Mouse (Mus musculus) MEL-GATA-1-ER (cell line): ENCODE measurements at regions not wholly inside any gene's neighbourhood (a gene's known extent, or its start where the extent isn't known, plus 50 kb on each side); places are given as distances from the start of the nearest gene placed in this dataset.

Experiments used
- DNase-seq: peaks from one replicate; pipeline ENCODE4 v3.0.0-alpha.2; 2012; ENCODE audit warnings: low read depth; ENCODE audit errors: extremely low read depth

GRCm38 (mm10) chr3:115655020-115655419 lies 59.9 kb downstream of the S1pr1 start:
- no peak for DNase-seq

- peak; percentile 62 for DNase-seq
Observed at GRCm38 (mm10) chr3:115652236-115652635, 62.6 kb downstream of the S1pr1 start.

GRCm38 (mm10) chr3:115649338-115650117 lies 65.3 kb downstream of the S1pr1 start:
- DNase-seq = no peak

- no peak for DNase-seq
Observed at GRCm38 (mm10) chr3:115646993-115647392, 67.9 kb downstream of the S1pr1 start.

GRCm38 (mm10) chr3:115644307-115644706 lies 70.6 kb downstream of the S1pr1 start:
- DNase-seq = peak; percentile 70

GRCm38 (mm10) chr3:115642846-115643260 lies 72.0 kb downstream of the S1pr1 start:
- peak; percentile 68 for DNase-seq

GRCm38 (mm10) chr3:115642001-115642845 lies 72.6 kb downstream of the S1pr1 start:
- DNase-seq = peak; percentile 83

- DNase-seq = peak; percentile 96
Observed at GRCm38 (mm10) chr3:115641411-115641810, 73.5 kb downstream of the S1pr1 start.

GRCm38 (mm10) chr3:115635487-115635886 lies 79.4 kb downstream of the S1pr1 start:
- no peak for DNase-seq

GRCm38 (mm10) chr3:115635081-115635480 lies 79.8 kb downstream of the S1pr1 start:
- no peak for DNase-seq

GRCm38 (mm10) chr3:115632417-115632743 lies 82.5 kb downstream of the S1pr1 start:
- no peak for DNase-seq

- DNase-seq = no peak
Observed at GRCm38 (mm10) chr3:115631573-115632416, 83.1 kb downstream of the S1pr1 start.

- DNase-seq = no peak
Observed at GRCm38 (mm10) chr3:115622920-115623319, 92.0 kb downstream of the S1pr1 start.

- no peak for DNase-seq
Observed at GRCm38 (mm10) chr3:115622300-115622699, 92.6 kb downstream of the S1pr1 start.

GRCm38 (mm10) chr3:115619970-115620369 lies 94.9 kb downstream of the S1pr1 start:
- no peak for DNase-seq

GRCm38 (mm10) chr3:115615994-115616598 lies 98.8 kb downstream of the S1pr1 start:
- DNase-seq = peak; percentile 16

GRCm38 (mm10) chr3:115612859-115613258 lies 102.0 kb downstream of the S1pr1 start:
- DNase-seq = no peak

GRCm38 (mm10) chr3:115608087-115608486 lies 106.8 kb downstream of the S1pr1 start:
- no peak for DNase-seq

GRCm38 (mm10) chr3:115604734-115605279 lies 110.1 kb downstream of the S1pr1 start:
- no peak for DNase-seq

GRCm38 (mm10) chr3:115604267-115604666 lies 110.6 kb downstream of the S1pr1 start:
- DNase-seq = no peak

GRCm38 (mm10) chr3:115603803-115604202 lies 111.1 kb downstream of the S1pr1 start:
- no peak for DNase-seq
